Mouse (Mus musculus): ENCODE measurements around the gene Gm7233.
"Not testable (repeated sequence)": the region's sequence is repeated elsewhere in the genome, so short reads cannot be mapped to it uniquely, and the experiment has no call there.

Gm7233 gene

DNA sequence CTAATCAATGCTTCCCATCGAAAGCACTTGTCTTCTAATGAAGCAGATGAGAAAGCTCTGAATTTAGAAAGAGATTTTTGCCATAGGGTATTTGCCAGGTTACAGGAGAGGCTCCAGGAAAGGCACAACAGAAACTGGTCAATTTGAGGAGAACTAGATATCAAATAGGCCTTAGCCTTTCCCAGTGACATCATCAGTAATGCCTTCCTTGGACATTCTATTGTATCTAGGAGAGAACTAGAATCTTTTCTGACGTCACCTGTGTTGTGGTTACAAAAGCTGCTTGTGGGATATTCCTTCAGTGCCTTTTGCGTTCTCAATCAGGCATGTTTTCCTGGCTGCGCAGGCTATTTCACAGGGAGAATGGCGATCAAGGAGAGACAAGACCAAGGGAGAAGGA is at the start of gene Gm7233:
Gene Gm7233, plus strand, starts transcription at position 301 of the 400 bp plus-strand sequence.
- in situ Hi-C loops (cut with MboI; ENCODE audit: low pct_unique_long_range_greater_than_20kb in 1 of 2, low sequenced_read_pairs in 2 of 2, unreplicated experiment in 1 of 2) = not testable (repeated sequence)

DNA sequence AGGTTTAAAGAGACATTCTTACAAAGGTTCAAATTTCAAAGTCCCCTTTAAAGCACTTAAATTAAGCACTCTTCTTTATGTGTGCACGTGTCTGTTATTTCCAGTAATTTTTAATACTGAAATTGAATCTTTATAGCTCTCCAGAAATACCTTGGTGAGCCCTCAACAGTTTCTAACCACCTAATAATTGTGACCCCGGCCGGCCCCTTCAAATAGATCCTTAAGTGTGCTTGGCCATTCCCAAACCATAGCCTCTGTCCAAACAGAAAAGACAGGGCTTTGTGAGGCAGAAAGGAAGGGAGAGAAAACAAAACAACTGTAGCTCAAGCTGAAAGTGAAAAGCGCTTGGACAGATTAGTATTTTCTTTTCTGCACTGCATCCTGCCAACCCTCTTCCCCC is 12.5 kb upstream of the Gm7233 start:
- in situ Hi-C loops (cut with MboI; ENCODE audit: low pct_unique_long_range_greater_than_20kb in 1 of 2, low sequenced_read_pairs in 2 of 2, unreplicated experiment in 1 of 2) = not testable (repeated sequence)

DNA sequence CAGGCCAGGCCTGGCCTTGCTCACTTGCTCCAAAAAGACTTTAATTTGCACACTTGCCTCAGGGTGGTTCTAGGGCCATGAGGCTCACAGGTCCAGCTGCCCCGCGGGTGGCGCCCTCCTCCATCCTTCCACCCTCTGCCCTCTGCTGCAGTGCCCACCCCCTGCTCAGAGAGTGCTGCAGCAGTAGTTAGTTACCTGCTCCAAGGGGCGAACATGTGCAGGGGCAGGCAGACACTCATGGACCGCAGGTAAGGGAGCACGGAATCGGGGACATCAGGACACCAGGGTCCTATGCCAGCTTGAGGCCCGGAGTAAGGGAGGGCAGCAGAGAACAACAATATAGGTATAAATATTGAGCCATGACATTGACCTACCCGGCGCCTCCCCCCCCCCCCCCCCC is 11.7 kb upstream of the Gm7233 start:
- in situ Hi-C loops (cut with MboI; ENCODE audit: low pct_unique_long_range_greater_than_20kb in 1 of 2, low sequenced_read_pairs in 2 of 2, unreplicated experiment in 1 of 2) = not testable (repeated sequence)

DNA sequence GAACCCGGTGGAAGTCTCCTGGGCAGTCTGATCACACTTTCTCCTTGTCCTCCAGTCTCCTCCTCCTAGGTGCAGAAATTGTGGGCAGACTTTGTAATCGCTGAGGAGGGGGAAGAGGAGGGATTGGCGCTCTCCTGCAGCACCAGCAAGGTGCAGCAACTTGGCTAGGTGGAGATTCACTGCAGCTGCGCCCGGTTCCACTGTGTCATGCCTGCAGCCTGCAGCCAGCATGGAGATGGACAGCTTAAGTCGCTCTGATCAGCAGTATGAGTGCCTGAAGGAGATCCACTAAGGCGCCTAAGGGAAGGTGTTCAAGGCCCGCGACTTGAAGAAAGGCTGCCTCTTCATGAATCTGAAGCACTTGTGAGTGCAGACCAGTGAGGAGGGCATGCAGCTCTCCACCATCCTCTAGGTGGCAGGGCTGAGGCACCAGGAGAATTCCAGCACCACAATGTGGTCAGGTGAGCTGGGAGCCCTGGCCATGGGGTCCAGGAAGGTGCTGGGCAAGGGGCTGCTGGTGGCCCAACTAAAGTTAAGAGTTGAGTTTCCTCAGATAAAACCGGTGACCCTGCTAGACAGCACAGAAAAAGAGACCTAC is 11.0 kb upstream of the Gm7233 start:
- in situ Hi-C loops (cut with MboI; ENCODE audit: low pct_unique_long_range_greater_than_20kb in 1 of 2, low sequenced_read_pairs in 2 of 2, unreplicated experiment in 1 of 2) = not testable (repeated sequence)

DNA sequence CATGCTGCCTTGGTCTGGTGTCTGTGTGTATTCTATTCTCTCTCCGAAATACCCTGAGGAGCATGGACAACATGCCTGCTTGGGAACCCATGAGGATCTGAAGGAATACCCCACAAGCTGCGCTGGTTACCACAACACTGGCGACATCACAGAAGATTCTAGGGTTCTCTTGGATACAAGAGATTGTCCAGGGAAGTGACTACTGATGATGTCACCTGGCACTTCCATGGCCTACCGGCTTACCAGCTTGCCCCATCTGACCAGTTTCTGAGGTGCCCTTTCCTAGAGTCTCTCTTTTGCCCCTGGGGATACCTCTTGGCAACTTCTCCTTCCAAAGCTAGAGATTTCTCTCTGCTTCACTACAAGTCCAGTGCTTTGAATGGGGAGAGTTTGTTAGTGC is 55.5 kb downstream of the Gm7233 start, which contains the start of gene Gm8122:
Gene Gm8122, minus strand, starts transcription at position 101 of the 400 bp plus-strand sequence.
- in situ Hi-C loops (cut with MboI; ENCODE audit: low pct_unique_long_range_greater_than_20kb in 1 of 2, low sequenced_read_pairs in 2 of 2, unreplicated experiment in 1 of 2) = not testable (repeated sequence)

Measured in mouse embryonic stem cell (cell line).